Mouse (Mus musculus): ENCODE measurements around the gene Scn2b.

Scn2b gene

DNA sequence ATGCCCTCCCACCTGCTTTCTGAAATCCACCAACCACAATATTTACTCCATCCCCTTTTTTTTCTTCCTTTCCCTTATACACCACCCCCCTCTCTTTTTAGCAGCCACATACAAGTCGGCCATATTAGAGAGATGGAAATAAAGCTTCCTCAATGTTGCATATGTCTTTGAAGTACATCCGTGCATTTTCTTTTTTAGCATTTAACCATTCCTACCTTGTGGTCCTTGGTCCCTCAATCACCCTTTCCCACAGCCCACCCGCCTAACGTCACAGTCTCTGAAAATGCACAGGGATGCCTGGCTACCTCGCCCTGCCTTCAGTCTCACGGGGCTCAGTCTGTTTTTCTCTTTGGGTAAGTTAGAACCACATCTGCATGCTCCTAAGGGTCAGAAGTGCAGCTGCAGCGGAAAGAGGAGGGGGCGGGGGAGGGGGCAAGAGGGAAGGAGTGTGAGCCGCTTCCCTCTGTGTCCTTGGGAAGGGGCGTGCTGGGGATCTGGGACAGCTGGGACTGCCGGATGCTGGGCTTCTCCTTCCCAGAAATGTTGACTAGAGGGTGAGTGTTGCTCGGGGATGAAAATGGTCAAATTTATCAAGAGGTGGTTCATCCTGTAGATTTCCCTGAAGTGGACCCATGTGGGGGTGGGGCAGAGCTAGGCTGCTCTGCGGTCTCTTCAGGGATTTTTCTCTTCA, at the start of gene Scn2b:
Gene Scn2b, plus strand, starts transcription at position 42 of the 691 bp plus-strand sequence.
- peak in 1 of 2 experiments; percentile 36 for DNase-seq (ENCODE audit: low spot score in 2 of 2)

DNA sequence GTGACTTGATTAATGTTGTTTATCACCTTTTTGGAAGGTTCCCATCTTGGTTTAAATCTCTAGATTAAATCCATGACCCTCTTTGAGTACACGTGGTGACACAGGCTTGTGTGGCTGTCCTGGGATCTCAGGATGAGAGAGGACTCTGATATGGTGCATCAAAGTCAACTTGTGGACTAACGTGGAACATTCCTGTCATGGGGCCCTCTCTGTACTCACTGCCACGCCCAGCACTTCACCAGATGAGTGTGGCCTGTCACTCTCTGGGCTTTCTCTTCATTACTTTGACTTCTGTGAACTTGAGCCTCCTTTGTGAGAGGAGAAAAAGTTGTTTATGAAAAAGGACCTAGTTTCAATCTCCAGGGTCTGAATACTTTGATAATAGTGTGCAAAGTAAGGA, 45.8 kb upstream of the Scn2b start:
- no peak for DNase-seq (ENCODE audit: low spot score in 2 of 2)

DNA sequence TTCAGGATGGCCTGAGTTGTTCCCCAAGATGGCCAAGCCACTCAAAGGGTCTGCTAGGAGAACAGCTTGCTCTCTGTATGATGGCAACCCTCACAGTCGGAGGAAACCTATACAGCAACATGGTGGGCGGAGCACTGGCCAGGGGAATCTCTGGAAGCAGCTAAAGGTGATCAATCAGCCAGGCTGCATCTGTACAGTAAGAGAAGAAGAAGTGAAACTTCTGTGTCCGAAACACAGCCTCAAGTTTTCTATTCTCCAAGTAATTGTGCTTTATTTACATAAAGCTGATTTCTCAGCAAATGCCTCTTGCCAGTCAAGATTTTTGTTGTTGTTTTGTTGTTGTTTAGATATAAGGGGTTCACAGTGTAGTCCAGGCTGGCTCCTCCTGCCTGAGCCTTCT, 39.7 kb upstream of the Scn2b start:
- DNase-seq (ENCODE audit: low spot score in 2 of 2), result no peak

DNA sequence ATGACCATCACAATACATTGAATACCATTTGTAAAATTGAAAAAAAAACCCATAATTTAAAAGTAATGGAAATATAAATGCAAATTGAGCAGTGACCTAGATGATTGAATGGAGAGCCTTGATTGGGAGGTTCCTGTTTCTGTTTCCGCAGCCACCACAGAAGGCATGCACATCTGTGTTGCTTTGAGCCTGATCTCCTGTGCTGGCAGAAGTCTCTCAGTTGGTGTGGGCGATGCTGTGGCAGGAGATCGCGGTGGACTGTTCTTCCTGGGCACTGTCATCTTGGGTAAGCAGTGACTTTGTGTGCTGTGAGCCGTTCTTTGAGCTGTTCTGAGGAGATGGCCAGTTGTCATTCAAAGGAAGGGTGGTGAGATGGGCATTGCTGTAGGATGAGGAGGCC, 38.6 kb upstream of the Scn2b start, which contains the start of gene Jaml:
Gene Jaml, plus strand, starts transcription at position 173 of the 400 bp plus-strand sequence.
- no peak for DNase-seq (ENCODE audit: low spot score in 2 of 2)

DNA sequence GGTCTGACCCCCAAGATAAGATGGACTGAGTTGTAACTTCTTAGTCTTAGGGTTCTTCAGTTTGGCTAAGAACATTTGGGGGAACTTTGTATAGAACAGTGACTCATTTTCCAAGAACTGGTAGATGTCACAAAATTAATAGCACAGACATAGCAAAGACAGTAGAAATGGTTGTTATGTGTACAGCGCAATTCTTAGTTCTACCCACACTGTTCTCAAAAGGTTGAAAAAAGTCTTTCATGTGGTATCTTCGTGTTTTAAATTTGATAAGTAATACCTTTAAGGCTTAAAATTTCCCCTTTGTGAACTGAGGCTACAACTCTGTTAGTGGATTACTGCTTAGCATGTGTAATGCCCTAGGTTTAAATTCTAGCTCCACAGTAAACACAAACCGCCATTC, 34.5 kb upstream of the Scn2b start:
- DNase-seq (ENCODE audit: low spot score in 2 of 2), result no peak

DNA sequence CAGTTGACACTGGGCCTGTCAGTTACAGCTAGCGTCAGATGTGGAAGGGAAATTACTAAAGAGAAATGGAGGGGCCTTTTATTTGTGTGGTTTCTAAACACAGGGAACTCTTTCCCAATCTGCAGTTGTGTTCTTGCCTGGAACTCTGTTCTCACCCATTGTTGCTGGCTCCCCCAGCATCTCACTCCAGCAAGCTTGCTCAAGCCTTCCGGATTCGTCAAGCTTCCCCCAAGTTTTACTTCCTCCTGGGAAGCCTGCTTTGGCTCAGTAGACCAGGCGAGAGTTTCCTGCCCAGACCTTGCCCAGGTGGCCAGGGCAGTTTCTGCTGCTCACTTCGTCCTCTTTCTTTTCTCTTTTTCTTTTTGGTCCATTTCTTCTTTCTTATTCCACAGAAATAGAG, 33.0 kb upstream of the Scn2b start:
- DNase-seq (ENCODE audit: low spot score in 2 of 2), result no peak

DNA sequence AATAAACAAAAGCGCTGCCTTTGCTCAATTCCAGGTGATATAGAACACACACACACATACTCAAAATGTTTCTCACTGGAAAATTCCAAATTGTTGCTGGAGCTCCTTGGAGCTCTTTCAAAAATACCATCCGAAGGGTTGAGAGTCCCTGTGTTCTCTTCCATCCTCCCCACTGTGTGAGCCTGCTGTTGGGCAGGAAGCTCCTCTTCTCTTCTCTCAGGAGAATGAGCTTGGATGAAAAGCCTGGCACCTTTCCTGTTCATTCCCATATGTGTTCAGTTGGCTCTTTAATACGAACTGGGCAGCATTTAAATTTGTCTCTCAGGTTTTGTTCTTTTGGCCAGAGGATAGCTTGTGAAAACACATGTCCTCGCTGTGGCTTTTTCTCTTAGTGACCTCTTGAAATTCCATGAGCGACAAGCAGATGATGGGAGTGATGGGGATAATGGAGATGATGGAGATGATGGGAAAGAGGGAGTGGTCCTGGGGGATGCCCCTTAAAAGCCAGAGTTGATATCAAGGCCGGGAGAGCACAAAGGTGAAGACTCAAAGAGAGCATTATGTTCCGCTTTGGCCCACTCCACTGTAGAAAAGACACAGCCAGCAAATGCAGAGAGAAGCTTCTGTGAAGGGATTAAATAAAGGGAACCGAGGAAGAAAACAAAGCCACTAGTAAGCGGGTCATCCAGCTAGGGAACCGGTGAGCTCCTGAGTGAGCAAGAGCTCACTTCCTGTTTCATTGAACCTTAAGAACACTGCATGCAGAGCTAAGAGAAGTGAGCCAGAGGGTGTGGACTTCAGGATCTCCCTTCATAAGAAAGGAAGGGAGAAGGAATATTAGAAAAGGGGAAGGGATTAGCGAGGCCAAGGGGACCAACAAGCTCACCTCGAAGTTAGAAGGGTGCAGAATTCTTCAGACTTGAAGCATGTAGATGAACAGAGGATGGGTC, 31.6 kb upstream of the Scn2b start:
- no peak for DNase-seq (ENCODE audit: low spot score in 2 of 2)

DNA sequence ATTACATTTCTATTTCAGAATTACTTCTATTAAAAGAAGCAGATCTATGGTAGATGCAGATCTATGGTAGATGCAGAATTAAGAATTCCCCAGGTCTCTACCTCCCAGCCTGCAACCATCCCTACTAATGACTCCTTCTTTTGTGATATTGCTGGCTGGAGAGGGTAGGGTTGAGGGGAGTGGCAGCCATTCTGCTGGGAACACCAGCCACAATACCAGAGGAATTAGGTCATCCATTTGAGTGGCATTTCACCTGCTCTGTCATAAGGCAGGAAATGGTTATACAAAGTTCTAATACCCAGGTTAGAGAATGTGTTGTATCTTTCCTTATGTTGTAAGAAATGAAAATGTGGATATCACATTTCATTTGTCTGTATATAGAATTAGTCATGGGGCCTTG, 29.5 kb upstream of the Scn2b start:
- no peak for DNase-seq (ENCODE audit: low spot score in 2 of 2)

DNA sequence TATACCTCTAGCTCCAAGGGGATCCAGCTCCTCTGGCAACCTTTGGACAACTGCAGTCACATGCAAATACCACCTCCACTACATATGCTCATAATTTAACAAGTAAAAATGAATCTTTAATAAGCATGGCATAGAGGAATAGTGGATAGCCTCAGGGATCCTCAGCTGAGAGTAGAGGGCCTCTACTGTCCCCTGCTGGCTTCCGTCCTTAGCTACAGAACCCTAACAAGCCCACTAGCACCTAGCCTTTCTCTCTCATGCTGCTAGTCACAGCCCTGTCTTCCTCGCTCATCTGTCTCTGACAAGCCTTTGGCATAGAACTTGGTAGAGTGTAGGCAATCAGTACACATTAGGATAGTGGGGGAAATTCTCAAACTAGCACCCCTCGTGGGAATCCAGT, 26.8 kb upstream of the Scn2b start:
- no peak for DNase-seq (ENCODE audit: low spot score in 2 of 2)

DNA sequence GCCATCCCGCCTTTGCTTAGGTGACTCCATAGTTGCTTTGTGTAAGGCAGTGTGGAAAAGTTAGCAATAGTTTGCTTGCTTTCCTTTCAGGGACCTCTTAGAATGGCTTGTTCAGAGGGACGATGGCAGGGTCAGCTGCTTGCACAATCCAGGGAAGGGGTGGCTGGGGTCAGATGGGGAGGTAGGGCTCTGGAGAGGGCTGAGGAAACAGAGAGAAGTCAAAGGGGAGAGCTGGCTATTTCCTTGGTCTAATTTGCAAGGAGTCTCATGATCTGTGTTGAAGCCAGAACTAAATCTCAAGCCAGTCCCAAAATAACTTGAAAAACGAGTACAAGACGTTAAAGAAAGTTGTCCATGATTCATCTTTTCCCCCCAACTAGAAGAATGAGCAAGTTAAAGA, 24.9 kb upstream of the Scn2b start:
- no peak for DNase-seq (ENCODE audit: low spot score in 2 of 2)

DNA sequence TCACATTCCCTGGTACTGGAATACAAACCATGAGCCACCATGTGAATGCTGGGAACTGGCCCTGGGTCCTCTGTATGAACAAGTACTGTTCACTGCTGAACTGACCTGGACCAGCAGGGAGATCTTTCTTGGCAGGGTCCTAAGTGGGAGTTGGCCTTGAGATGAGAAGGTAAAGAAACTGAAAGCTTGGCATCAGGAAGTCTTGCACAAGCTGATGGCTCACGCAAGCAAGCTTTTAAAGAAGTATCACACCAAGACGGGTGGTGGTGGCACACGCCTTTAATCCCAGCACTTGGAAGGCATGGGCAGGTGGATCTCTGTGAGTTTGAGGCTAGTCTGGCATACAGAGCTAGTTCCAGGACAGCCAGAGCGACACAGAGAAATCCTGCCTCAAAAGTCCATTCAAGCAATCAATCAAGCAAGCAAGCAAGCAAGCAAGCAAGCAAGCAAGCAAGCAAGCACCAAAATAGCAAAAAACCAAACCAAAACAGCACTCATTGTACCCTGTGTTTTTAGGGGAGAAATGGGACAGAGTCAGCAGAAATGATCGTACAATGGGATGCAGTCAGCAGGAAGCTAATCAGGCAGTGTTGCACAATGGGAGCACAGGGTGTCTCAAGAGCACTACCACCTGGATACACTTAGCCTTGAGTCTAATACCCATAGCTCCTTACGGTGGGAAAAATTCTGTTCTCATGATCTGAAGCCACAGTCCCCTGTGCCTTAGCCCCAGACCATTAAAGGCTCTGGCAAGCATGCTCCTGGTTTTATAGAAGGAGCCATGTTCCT, 22.2 kb upstream of the Scn2b start:
- DNase-seq (ENCODE audit: low spot score in 2 of 2), result no peak

DNA sequence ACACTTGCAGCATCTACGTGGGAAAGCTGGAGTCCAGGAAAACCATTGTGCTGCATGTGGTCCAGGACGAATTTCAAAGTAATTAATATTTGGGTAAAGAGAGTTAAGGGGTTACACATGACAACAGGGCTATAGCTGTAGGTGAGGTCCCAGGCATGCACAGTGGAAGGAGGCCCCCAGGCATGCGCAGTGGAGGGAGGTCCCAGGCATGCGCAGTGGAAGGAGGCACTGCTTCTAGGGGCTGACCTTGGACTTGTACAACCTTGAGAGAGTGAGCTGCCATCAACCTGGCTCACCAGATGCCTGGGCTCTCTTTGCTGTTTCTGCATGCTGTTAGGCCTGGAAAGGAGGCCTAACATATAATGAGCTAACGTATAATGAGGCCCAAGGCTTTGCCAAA, 19.7 kb upstream of the Scn2b start:
- no peak for DNase-seq (ENCODE audit: low spot score in 2 of 2)

DNA sequence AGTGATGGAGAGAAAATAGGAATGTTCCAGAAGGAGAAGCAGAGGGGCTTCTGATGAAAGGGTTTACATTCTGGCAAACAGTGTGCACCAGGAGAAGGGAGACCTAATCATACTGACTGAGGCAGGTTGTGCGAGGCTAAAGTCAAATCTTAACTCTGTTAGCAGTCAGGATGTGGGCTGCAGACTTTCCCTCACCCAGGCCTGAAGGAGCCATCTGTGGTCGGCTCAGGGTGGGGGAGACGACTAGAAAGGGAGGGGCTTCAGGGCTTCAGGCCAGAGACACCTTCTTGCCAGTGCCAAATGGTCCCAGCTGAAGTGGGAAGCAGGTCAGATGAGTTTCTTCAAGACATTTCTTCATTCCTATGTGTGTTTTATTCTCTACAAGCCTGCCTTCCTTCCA, 19.2 kb upstream of the Scn2b start:
- DNase-seq (ENCODE audit: low spot score in 2 of 2), result no peak

DNA sequence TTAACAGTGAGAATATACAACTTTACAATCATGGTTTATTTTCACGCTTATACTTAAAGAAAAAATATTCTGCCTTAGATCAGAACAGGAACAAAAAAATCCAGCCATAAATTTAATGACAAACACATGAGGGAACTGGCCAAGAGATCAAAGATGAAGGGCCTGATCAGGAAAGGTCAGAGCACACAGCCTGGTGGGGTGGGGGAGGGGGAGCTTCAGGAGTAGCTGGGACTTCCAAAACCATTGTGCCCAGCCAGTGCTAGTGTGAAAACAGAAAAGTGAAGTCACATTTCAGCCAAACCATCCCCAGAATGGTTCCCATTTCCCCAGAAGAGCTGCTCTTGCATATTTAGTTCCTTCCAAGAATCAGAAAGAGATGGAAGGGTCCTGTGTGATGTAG, 15.1 kb upstream of the Scn2b start:
- DNase-seq (ENCODE audit: low spot score in 2 of 2), result no peak

DNA sequence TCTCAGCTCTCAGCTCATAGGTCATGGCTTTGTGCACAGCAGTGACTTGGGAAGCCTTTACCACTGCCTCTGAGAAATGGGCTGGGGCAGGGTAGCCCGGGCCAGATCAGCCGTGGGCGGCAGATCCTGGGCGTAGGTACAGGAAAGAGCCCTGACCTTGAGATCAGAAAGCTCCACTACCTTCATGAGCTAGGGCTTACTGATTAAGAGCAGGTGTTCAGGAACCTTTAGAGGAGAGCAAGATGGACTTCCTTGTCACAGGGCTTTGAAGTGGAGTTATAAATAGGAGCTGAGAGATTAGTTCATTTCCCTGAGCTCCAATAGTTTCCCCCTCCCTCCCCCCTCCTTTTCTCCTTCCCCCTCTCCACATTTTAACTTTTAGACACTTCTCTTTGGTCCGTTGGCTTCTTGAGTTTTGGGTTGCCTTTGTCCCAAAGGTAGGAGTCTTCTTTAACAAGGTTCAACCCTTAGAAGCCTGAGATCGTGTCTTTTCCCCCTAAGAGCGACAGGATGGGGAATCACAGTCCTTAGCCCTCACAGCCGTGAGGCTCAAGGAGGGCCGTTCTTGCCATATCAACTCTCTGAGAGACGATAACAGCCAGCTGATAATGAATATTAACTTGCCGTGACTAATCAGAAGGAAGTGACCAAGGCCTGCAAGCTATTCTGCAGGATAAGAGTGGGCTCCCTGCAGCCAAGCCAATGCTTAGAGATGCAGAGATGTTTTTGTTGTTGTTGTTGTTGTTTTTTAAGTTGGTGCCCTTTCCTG, 14.2 kb upstream of the Scn2b start:
- DNase-seq (ENCODE audit: low spot score in 2 of 2), result no peak

DNA sequence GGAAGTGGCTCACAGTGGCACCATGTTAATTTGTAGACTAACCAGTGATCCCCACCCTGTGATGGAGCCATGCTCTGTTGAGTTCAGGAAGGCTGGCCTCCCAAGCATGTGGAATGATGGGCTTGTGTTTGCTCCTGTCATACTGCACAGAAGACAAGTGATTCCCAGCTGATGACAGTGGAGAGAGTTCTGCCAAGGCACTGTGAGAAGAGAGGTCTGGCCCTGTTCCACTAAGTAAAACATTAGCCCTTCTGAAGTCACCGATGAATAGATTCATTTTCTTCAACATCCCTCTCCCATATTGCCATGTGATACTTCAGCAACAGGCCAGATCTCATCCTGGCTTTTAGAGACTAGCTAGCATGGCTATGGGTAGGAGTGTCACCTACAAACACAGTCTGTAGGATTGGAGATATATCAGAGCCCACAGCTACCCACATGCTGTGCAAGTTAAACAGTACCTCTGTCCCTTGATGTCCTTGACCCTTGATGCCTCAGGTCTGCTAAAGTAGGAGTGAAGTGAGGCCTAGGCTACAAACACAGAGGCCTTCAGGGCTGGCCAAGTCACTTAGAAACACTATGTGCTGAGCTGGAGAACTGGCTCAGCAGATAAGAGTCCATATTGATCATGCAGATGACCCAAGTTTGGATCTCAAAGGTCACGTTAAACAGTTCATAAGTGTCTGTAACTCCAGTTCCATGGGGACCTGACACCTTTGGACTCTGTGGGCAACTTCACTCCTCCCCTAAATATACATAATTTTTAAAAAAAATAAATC, 11.8 kb upstream of the Scn2b start:
- DNase-seq (ENCODE audit: low spot score in 2 of 2), result no peak

DNA sequence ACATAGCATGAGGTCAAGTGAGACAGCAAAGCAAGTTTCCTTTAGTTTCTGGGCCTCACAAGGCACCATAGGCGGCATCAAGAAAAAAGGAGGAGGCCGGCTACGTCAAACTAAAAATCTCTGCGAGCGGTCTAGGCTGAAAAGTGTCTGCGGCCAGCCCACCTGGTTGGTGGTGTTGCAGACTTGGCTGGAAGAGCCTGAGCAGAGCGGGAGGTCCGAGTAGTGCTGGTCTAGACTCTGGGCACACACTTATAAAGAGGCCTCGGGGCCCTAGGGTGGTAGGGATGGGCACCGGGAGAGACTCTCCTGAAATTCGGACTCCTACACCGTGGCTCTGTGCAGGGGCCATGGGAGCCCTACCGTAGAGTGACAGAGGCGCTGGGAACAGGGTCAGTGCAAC, 1.9 kb upstream of the Scn2b start:
- peak; percentile 80 for DNase-seq (ENCODE audit: low spot score in 2 of 2)

DNA sequence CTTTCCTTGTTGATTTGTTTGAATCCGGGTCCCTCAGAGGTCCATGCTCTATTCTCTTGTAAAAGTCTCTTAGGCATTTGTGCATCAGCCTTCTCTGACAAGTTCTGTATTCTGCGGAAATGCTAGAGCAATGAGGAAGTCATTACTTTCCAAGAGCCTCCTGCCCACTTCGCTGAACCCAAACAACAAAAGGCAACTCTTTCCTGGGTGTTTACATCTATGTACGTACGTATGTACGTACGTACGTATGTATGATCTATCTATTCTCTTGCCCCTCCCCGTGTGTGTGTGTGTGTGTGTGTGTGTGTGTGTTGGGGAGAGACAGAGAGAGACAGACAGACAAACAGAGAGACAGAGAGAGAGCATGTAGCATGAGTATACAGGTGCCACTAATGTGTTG, 763 bp upstream of the Scn2b start:
- no peak for DNase-seq (ENCODE audit: low spot score in 2 of 2)

DNA sequence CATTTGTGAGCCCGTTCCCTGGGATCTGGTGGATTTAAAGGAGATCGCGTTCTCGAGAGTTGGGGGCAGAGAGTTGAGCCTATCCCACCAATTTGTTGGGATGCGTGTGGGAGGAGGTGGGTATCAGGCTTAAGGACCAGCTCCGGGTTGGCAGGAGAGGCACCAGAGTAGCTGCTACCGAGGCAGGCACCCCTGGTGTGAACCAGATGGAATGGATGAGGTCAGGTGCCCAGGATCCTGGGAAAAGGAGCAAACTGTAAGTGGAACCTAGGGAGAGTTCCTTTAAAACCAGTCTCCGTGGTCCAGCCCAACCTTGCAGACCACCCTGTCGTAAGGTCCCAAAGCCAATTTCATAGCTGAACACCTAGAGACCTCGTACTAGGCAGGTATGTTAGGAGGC, 970 bp downstream of the Scn2b start:
- DNase-seq (ENCODE audit: low spot score in 2 of 2), result no peak

DNA sequence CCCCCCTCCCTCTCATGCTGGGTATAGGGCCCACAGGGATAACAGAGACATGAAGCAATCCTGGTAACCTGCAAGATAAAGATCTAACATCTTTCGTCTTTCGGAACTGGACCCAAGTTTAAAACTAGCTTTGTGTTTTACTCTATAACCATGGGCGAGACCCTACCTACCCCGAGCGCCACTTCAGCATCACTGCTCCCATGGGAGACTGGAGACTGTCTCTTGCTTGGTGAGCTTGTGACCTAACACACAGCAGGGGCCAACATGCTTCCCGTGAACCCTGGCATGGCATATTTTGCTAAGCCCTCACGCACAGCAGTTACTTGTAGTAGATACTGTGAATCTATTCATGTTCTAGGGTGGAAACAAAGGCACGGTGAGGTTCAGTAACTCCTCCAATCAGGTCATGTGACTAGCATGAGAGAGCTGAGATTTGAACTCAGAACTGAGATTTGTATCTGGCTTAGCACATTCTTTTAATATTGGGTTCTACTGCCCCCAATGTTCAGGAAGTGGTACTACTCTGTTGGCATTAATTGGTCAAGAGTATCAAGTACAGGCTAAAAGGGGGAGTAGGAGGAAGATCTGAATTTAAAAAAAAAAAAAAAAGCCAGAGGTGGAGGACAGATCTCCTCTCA, 1.9 kb downstream of the Scn2b start:
- no peak for DNase-seq (ENCODE audit: low spot score in 2 of 2)

Data from right cerebral cortex, adult 2 months (tissue).